Mouse (Mus musculus): ENCODE measurements at regions not wholly inside any gene's neighbourhood (a gene's known extent, or its start where the extent isn't known, plus 50 kb on each side); places are given as distances from the start of the nearest gene placed in this dataset.

GRCm38 (mm10) chr14:72873494-72873893, 163.7 kb upstream of the Fndc3a start (continued):
- TF ChIP-seq HCFC1 (IDR thresholded peaks at IDR 0.05; ENCODE audit: low read depth, low read length), result no peak
- no peak for TF ChIP-seq ZMIZ1 (IDR thresholded peaks at IDR 0.05; ENCODE audit: low read depth, low read length)
- no peak for TF ChIP-seq POLR2AphosphoS2 (IDR thresholded peaks at IDR 0.05; ENCODE audit: low read depth, low read length)

GRCm38 (mm10) chr14:72869188-72869749, 159.5 kb upstream of the Fndc3a start:
- Histone ChIP-seq H3K27me3 (replicated peaks) (no peaks in the 10 kb centered on the region), H3K36me3 (replicated peaks in 1 of 2; ENCODE audit: control insufficient read depth in 1 of 2, insufficient read depth in 1 of 2, low read length in 1 of 2) (no peaks in the 10 kb centered on the region), H3K4me1 (ENCODE audit: control insufficient read depth in 1 of 2, insufficient read depth in 2 of 2) (peaks cover 11 to 39% of the 10 kb centered on the region in 2 experiments; a peak in 3 of 4 replicates), H3K9me3 (replicated peaks; ENCODE audit: low read length) (peaks cover 4% of the 10 kb centered on the region), H3K4me3 (replicated peaks in 1 of 3; ENCODE audit: low read depth in 2 of 3, low read length in 2 of 3, poor library complexity in 1 of 3) (no peak overlapping the region), H3K9ac (ENCODE audit: insufficient read depth, low read depth) (no peak overlapping the region), H3K79me2 (replicated peaks; ENCODE audit: control insufficient read depth, extremely low read depth, insufficient read depth, poor library complexity, severe bottlenecking) (no peaks in the 10 kb centered on the region), H3K4me2 (ENCODE audit: insufficient read depth, low read depth, poor library complexity, severe bottlenecking) (no peak overlapping the region), H3K27ac (ENCODE audit: insufficient read depth, low read depth) (no peak overlapping the region)
- no peak for DNase-seq (ENCODE audit: extremely low read depth)
- in situ Hi-C loops (cut with MboI; ENCODE audit: low pct_ligation_motif_present, low pct_unique_long_range_greater_than_20kb, low sequenced_read_pairs) (no loop called here), dilution Hi-C loops (cut with MboI; ENCODE audit: extremely low pct_ligation_motif_present, extremely low pct_unique_long_range_greater_than_20kb, low sequenced_read_pairs) (no loop called here)
- TF ChIP-seq CTCF (conservative IDR thresholded peaks at IDR 0.05 in 1 of 2, IDR thresholded peaks at IDR 0.05 in 1 of 2; ENCODE audit: low read depth in 2 of 2, low read length in 2 of 2) (no peak), PAX5 (IDR thresholded peaks at IDR 0.05; ENCODE audit: low read length) (no peak), HCFC1 (IDR thresholded peaks at IDR 0.05; ENCODE audit: low read depth, low read length) (no peak), MEF2A (IDR thresholded peaks at IDR 0.05; ENCODE audit: borderline replicate concordance, low read depth, low read length) (no peak), POLR2AphosphoS2 (IDR thresholded peaks at IDR 0.05; ENCODE audit: low read depth, low read length) (no peak), MAX (IDR thresholded peaks at IDR 0.05; ENCODE audit: low read length) (no peak), BHLHE40 (IDR thresholded peaks at IDR 0.05; ENCODE audit: low read depth, low read length) (no peak), EP300 (IDR thresholded peaks at IDR 0.05; ENCODE audit: low read length) (no peak), MYC (IDR thresholded peaks at IDR 0.05; ENCODE audit: low read depth, low read length) (no peak), CHD2 (IDR thresholded peaks at IDR 0.05; ENCODE audit: low read length) (no peak), TBP (conservative IDR thresholded peaks at IDR 0.05; ENCODE audit: low read depth, low read length) (no peak), MXI1 (IDR thresholded peaks at IDR 0.05; ENCODE audit: low read depth, low read length) (no peak), ZNF384 (IDR thresholded peaks at IDR 0.05; ENCODE audit: low read depth, low read length) (no peak), ZMIZ1 (IDR thresholded peaks at IDR 0.05; ENCODE audit: low read depth, low read length) (no peak)

- H3K9ac ChIP-seq (ENCODE audit: insufficient read depth, low read depth), result no peak overlapping the region
- TF ChIP-seq HCFC1 (IDR thresholded peaks at IDR 0.05; ENCODE audit: low read depth, low read length), result no peak
- TF ChIP-seq GABPA (IDR thresholded peaks at IDR 0.05; ENCODE audit: insufficient replicate concordance, low read depth, low read length), result no peak
- no peak for TF ChIP-seq IRF4 (IDR thresholded peaks at IDR 0.05; ENCODE audit: low read depth, low read length)
- no peak for TF ChIP-seq BHLHE40 (IDR thresholded peaks at IDR 0.05; ENCODE audit: low read depth, low read length)
- TF ChIP-seq USF1 (IDR thresholded peaks at IDR 0.05; ENCODE audit: low read depth, low read length), result no peak
- TF ChIP-seq PAX5 (IDR thresholded peaks at IDR 0.05; ENCODE audit: low read length), result no peak
- no peak for TF ChIP-seq MYC (IDR thresholded peaks at IDR 0.05; ENCODE audit: low read depth, low read length)
- no peak for TF ChIP-seq CTCF (conservative IDR thresholded peaks at IDR 0.05 in 1 of 2, IDR thresholded peaks at IDR 0.05 in 1 of 2; ENCODE audit: low read depth in 2 of 2, low read length in 2 of 2)
- no peak for TF ChIP-seq ETS1 (conservative IDR thresholded peaks at IDR 0.05; ENCODE audit: low read depth, low read length)
- no peak for TF ChIP-seq CHD1 (IDR thresholded peaks at IDR 0.05; ENCODE audit: low read depth, low read length)
- TF ChIP-seq CHD2 (IDR thresholded peaks at IDR 0.05; ENCODE audit: low read length), result no peak
- no peak for TF ChIP-seq ZKSCAN1 (IDR thresholded peaks at IDR 0.05; ENCODE audit: borderline replicate concordance, low read depth, low read length)
- no peak for TF ChIP-seq SMC3 (IDR thresholded peaks at IDR 0.05; ENCODE audit: low read depth, low read length)
- TF ChIP-seq MAZ (IDR thresholded peaks at IDR 0.05; ENCODE audit: low read depth, low read length), result no peak
- no peak for TF ChIP-seq ELF1 (IDR thresholded peaks at IDR 0.05; ENCODE audit: low read depth, low read length)
- no peak for TF ChIP-seq EP300 (IDR thresholded peaks at IDR 0.05; ENCODE audit: low read length)
- TF ChIP-seq MAFK (IDR thresholded peaks at IDR 0.05; ENCODE audit: insufficient replicate concordance, low read length), result no peak
Measured at GRCm38 (mm10) chr14:72866896-72867295, 157.1 kb upstream of the Fndc3a start.

More at GRCm38 (mm10) chr14:72866896-72867295, 157.1 kb upstream of the Fndc3a start:
- in situ Hi-C loops (cut with MboI; ENCODE audit: low pct_ligation_motif_present, low pct_unique_long_range_greater_than_20kb, low sequenced_read_pairs) (no loop called here), dilution Hi-C loops (cut with MboI; ENCODE audit: extremely low pct_ligation_motif_present, extremely low pct_unique_long_range_greater_than_20kb, low sequenced_read_pairs) (no loop called here)
- Histone ChIP-seq H3K9me3 (replicated peaks; ENCODE audit: low read length) (peaks cover 4% of the 10 kb centered on the region), H3K4me3 (replicated peaks in 1 of 3; ENCODE audit: low read depth in 2 of 3, low read length in 2 of 3, poor library complexity in 1 of 3) (no peak overlapping the region), H3K27ac (ENCODE audit: insufficient read depth, low read depth) (no peak overlapping the region), H3K4me1 (ENCODE audit: control insufficient read depth in 1 of 2, insufficient read depth in 2 of 2) (peaks cover 6 to 42% of the 10 kb centered on the region in 2 experiments; a peak in 3 of 4 replicates), H3K27me3 (replicated peaks) (no peaks in the 10 kb centered on the region), H3K36me3 (replicated peaks in 1 of 2; ENCODE audit: control insufficient read depth in 1 of 2, insufficient read depth in 1 of 2, low read length in 1 of 2) (no peaks in the 10 kb centered on the region), H3K79me2 (replicated peaks; ENCODE audit: control insufficient read depth, extremely low read depth, insufficient read depth, poor library complexity, severe bottlenecking) (no peaks in the 10 kb centered on the region), H3K4me2 (ENCODE audit: insufficient read depth, low read depth, poor library complexity, severe bottlenecking) (no peak overlapping the region)
- no peak for DNase-seq (ENCODE audit: extremely low read depth)
